Mouse (Mus musculus) heart, adult 2 months (tissue): ENCODE data around the gene Dhps.

Source experiments
- CTCF ChIP-seq: fragments of 200-600 bp; IDR thresholded peaks from 2 replicates; pipeline ENCODE4 v1.8.1; 2022; ENCODE audit warnings: antibody characterized with exemption, mild to moderate bottlenecking, moderate library complexity
- EP300 ChIP-seq: fragments of 200-500 bp; IDR thresholded peaks from 2 replicates; pipeline ENCODE4 v1.6.1; 2011; ENCODE audit warnings: low read depth, low read length, control low read depth; ENCODE audit not compliant: insufficient read depth
- POLR2A ChIP-seq: fragments of 200-500 bp; IDR thresholded peaks from 2 replicates; pipeline ENCODE4 v1.6.1; 2011; ENCODE audit warnings: mild to moderate bottlenecking, low read depth, low read length, control low read depth; ENCODE audit not compliant: insufficient read depth

GRCm38 (mm10) chr8:85023846-85024245, 47.7 kb upstream of the Dhps start:
- TF ChIP-seq CTCF (no peak), EP300 (no peak), POLR2A (no peak)
